Mouse (Mus musculus) kidney, embryonic 14.5 days (tissue): Measurements from ENCODE around the gene Dpp7. TPM values are rescaled to one million over a fixed set of nuclear protein-coding genes. Genes with fewer than 3 reads are reported as not detected.
A peak's percentile ranks its signal among the peaks of the same experiment; 100 is the strongest.

ENCODE experiments used
- ATAC-seq: fragments of 200-750 bp; cut with Nextera tagmentation; 2 replicates; pipeline ENCODE4 v1.8.0; 2017; ENCODE audit warnings: moderate number of reproducible peaks, mild to moderate bottlenecking, moderate TSS enrichment, moderate library complexity; ENCODE audit not compliant: low FRiP score, low TSS enrichment
- H3K27ac ChIP-seq: fragments of 300-500 bp; sonication (generic); 2 replicates; pipeline ENCODE4 v1.5.1; 2014; ENCODE audit warnings: low read depth, mild to moderate bottlenecking, low read length, moderate library complexity, mixed read lengths
- H3K27me3 ChIP-seq: fragments of 300-500 bp; sonication (generic); 2 replicates; pipeline ENCODE4 v1.6.1; 2014; ENCODE audit warnings: mild to moderate bottlenecking, low read length; ENCODE audit not compliant: control insufficient read depth, insufficient read depth
- H3K36me3 ChIP-seq: fragments of 300-500 bp; sonication (generic); 2 replicates; pipeline ENCODE4 v1.6.1; 2014; ENCODE audit warnings: low read length, mixed read lengths; ENCODE audit not compliant: control insufficient read depth, insufficient read depth
- H3K4me1 ChIP-seq: fragments of 300-500 bp; sonication (generic); 2 replicates; pipeline ENCODE4 v1.6.1; 2014; ENCODE audit warnings: low read length, mixed read lengths; ENCODE audit not compliant: control insufficient read depth, insufficient read depth
- H3K4me2 ChIP-seq: fragments of 300-500 bp; sonication (generic); replicated peaks from 2 replicates; pipeline ENCODE4 v1.6.1; 2014; ENCODE audit warnings: low read depth, mild to moderate bottlenecking, low read length
- H3K4me3 ChIP-seq: fragments of 300-500 bp; sonication (generic); 2 replicates; pipeline ENCODE4 v1.5.1; 2014; ENCODE audit warnings: mild to moderate bottlenecking, low read length
- H3K9ac ChIP-seq: fragments of 300-500 bp; sonication (generic); 2 replicates; pipeline ENCODE4 v1.6.1; 2014; ENCODE audit warnings: low read depth, mild to moderate bottlenecking, low read length, moderate library complexity
- H3K9me3 ChIP-seq: fragments of 300-500 bp; sonication (generic); 2 replicates; pipeline ENCODE4 v1.6.1; 2016; ENCODE audit warnings: low read length; ENCODE audit not compliant: control insufficient read depth
- whole genome bisulfite sequencing: fragments of 180-500 bp; shearing (Covaris S2); extraction: QIAGEN DNeasy Blood & Tissue Kit; methylation state at CpG from one replicate; pipeline ENCODE4 v1.1.7; 2014; 5-methylcytosine and 5-hydroxymethylcytosine counted together
- polyA plus RNA-seq: library from polyadenylated mRNA; unstranded; fragments of >200 nt; fragmentation: Nextera tagmentation; extraction: Ambion mirVana; gene quantifications from 2 replicates; pipeline ENCODE4 v1.2.1, GENCODE M21; 2014

Dpp7 gene
- polyA plus RNA-seq, 1 experiment from 2014 or later = 16.2 TPM

DNA sequence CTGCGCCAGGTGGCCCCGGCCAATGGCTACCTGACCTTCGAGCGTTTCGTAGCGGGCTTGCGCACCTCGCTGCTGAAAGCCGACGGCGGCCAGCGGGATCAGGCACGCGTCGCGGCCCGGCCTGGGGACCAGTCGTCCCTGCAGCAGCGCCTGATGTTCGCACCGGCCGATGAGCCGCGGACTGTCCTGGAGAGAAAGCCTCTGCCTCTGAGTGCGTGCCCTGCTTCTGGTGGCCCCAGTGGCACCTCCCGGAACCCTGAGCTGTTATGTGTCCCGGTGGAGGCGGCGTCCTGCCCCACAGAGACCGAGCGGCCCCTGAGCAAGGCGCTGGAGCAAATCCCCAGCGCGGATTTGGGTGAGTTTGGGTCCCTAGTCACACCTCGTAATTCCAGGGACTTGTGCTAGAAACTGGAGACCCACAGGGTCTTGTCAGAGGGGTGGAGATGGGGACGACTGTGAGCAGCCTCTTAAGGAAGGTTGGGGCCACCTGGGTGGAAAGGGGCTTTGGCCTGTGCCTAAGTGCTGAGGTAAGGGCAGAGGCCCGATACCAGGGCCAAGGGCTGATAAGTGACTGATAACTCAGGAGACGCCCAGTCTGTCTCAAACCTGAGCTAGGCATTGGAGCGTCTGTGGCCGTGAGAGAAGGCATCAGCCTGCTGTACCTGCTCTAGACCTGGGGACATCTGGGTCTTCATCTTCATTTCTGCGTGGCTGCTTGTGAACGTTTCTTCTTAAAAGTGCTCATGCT, 16.7 kb upstream of the Dpp7 start:
- H3K27ac ChIP-seq = no peak overlapping the region
- H3K4me2 ChIP-seq = peak overlapping the region; percentile 97
- 1% methylated on average over 42 of the region's 42 CpGs for WGBS
- no peaks in the 10 kb centered on the region for H3K9me3 ChIP-seq
- no peak for ATAC-seq
- H3K36me3 ChIP-seq = peaks cover 25% of the 10 kb centered on the region
- H3K4me1 ChIP-seq = peaks cover 16% of the 10 kb centered on the region
- no peaks in the 10 kb centered on the region for H3K27me3 ChIP-seq
- peak overlapping the region; percentile 55 for H3K4me3 ChIP-seq
- H3K9ac ChIP-seq = peak overlapping the region; percentile 69

DNA sequence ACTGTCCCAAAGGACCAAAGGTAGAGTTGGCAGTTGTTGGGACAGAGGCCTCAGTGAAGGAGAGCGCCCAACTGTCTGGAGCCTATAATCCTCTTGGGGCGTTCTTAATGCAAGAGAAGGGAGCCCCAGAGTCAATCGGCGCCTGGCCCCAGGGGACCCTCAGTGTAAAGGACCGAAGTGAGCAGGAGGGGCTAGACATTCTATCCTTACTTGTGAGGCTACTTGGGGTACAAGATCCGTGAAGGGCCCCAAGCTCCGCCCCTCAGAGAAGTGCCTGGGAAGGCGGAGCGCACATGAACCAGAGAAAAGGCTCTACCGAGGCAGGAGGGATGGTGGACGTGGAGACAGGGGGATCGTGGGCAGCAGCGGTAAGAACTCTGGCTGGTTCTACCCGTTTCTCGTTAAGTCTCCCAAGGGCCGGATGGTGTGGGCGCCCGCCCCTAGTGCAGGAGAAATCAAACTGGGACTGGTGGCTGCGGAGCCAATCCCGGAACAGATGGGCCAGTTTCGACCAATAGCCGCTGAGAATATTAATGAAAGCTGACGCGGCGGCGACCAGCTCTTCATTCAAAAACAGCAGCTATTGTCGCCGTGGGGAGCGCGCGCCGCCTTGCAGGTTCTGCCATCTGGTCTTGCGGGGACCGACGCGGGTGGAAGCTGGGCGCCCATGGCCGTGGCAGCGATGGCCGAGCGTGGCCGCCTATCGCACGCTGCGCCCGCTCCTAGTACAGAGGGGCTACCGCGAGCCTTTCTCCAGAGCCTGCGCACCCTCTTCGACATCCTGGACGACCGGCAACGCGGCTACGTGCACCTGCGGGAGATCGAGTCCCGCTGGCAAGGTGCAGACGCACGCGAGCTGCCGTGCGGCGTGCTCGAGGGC, 15.8 kb upstream of the Dpp7 start, which contains the start of gene Sapcd2:
TSS of gene Sapcd2 (plus strand) at position 558 of the 880 bp plus-strand sequence.
- Histone ChIP-seq H3K36me3 (peaks cover 18% of the 10 kb centered on the region), H3K9me3 (no peaks in the 10 kb centered on the region), H3K27me3 (no peaks in the 10 kb centered on the region), H3K4me2 (peak within 1 kb of the TSS; percentile 97), H3K27ac (peak within 1 kb of the TSS; percentile 85; the same call in 1 of the 2 replicates), H3K9ac (peak within 1 kb of the TSS; percentile 69), H3K4me1 (peaks cover 16% of the 10 kb centered on the region), H3K4me3 (peak within 1 kb of the TSS; percentile 55)
- 1% methylated on average over 65 of the region's 65 CpGs for WGBS
- ATAC-seq = peak; percentile 94

DNA sequence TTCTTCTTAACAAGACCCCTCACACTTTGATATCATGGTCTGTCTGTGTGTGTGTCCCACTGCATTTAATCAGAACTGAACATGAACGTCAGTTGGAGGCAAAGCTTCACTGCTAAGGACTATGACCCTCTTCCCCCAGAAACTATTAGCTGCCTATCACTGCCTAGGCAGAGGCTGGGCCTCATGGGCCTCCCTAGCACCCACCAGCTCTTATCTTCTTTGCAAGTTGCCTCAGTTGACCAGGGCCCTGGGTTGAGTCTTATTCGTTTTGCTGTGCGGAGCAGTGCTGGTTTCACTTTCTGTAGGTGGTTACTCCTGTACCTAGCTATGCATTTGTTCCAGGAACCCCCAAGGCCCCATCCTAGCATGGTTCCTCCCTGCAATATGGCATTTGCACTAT, 13.8 kb upstream of the Dpp7 start:
- no peak overlapping the region for H3K27ac ChIP-seq
- WGBS = 92% methylated on average over 3 of the region's 3 CpGs
- H3K4me1 ChIP-seq = peaks cover 16% of the 10 kb centered on the region
- H3K9me3 ChIP-seq = no peaks in the 10 kb centered on the region
- no peak for ATAC-seq
- 0 out of 2 replicates have a peak, but pooled peaks cover 5% of the 10 kb centered on the region for H3K27me3 ChIP-seq
- H3K4me3 ChIP-seq = no peak overlapping the region
- H3K36me3 ChIP-seq = no peaks in the 10 kb centered on the region
- H3K9ac ChIP-seq = no peak overlapping the region
- H3K4me2 ChIP-seq = no peak overlapping the region

DNA sequence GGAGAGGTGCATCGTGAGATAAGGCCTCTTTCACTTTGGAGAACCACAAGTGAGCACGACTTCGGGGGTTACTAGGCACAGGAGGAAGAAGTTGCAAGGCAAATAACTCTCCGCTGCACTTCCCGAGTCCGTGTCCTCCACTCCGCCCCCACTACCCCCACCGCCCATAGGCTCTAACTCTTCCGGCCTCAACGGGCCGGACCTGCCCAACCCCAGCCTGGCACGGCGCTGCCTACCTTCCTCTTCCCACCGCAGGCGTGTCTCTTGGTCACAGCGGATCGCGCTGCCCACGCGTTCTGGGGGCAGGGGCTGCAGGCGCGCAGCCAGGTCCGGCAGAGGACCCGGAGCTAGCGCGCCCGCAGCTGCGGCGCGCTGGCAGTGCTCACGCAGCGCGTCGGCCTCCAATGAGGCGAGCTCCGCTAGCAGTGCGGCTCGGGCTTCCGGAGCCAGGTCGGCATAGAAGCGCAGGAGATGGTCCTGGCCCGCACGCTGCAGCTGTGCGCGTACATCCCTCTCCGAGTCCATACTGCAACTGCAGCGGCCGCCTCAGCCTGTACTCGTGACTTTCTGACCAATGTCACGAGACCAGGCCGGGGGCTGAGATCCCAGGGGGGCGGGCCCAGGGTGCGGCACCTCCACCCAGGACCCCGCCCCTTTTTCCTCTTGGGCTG, 9.1 kb upstream of the Dpp7 start, which contains the start of gene Uap1l1:
TSS of gene Uap1l1 (minus strand) at position 592 of the 671 bp plus-strand sequence.
- H3K27ac ChIP-seq = no peak within 1 kb of the TSS
- H3K4me1 ChIP-seq = peaks cover 12% of the 10 kb centered on the region
- peak within 1 kb of the TSS; percentile 52 for H3K9ac ChIP-seq
- no peaks in the 10 kb centered on the region for H3K36me3 ChIP-seq
- H3K4me3 ChIP-seq = peak within 1 kb of the TSS; percentile 49
- peaks cover 7% of the 10 kb centered on the region; the same call in 1 of the 2 replicates for H3K27me3 ChIP-seq
- no peaks in the 10 kb centered on the region for H3K9me3 ChIP-seq
- peak; percentile 86 for ATAC-seq
- peak within 1 kb of the TSS; percentile 87 for H3K4me2 ChIP-seq
- under 1% methylated on average over 53 of the region's 54 CpGs for WGBS

DNA sequence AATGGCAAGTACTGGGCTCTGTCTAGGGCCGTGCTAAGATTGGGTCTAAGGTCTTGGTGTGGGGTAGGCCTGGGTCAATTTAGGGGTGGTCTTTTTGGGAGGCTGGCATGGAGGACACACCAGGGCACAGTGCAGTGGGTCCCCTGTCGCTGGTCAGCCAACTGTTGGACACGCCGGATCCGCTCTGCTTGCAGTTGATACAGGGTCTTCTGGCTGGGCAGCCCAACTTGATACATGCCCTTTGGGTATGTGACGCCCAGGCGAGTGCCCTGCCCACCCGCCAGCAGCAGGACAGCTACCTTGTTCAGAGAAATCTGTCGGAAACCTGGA, 8.6 kb upstream of the Dpp7 start:
- Histone ChIP-seq H3K4me3 (peak overlapping the region; percentile 49), H3K4me2 (peak overlapping the region; percentile 87), H3K4me1 (peaks cover 12% of the 10 kb centered on the region), H3K36me3 (no peaks in the 10 kb centered on the region), H3K9me3 (no peaks in the 10 kb centered on the region), H3K27ac (no peak overlapping the region), H3K9ac (peak overlapping the region; percentile 52), H3K27me3 (peaks cover 7% of the 10 kb centered on the region; the same call in 1 of the 2 replicates)
- WGBS = 26% methylated on average over 9 of the region's 9 CpGs
- ATAC-seq = no peak

DNA sequence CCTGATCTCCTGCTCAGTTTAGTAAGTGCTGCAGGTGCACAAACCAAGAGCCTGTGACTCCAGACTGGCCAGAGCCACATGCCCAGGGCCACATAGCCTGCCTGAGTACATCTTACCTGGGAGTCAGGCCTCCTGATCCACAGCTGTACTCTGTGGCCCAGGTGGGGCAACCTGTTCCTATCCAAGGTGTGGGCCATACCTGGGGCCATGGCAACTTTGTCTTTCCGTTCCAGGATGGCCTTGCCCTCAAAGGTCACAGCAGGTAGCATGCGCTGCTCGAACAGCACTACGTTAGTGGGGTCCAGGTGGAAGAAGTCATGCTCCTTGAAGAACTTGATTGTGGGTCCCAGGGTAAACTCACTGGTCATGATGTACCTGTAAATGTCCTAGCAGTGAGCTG, 8.2 kb upstream of the Dpp7 start:
- Histone ChIP-seq H3K4me1 (peaks cover 12% of the 10 kb centered on the region), H3K4me3 (peak overlapping the region; percentile 49; the same call in 1 of the 2 replicates), H3K9ac (no peak overlapping the region), H3K9me3 (no peaks in the 10 kb centered on the region), H3K4me2 (0 out of 2 replicates have a peak overlapping the region, but pooled peaks have one; percentile 87), H3K27me3 (peaks cover 7% of the 10 kb centered on the region; the same call in 1 of the 2 replicates), H3K27ac (no peak overlapping the region), H3K36me3 (no peaks in the 10 kb centered on the region)
- WGBS = 90% methylated on average over 4 of the region's 4 CpGs
- ATAC-seq = no peak

DNA sequence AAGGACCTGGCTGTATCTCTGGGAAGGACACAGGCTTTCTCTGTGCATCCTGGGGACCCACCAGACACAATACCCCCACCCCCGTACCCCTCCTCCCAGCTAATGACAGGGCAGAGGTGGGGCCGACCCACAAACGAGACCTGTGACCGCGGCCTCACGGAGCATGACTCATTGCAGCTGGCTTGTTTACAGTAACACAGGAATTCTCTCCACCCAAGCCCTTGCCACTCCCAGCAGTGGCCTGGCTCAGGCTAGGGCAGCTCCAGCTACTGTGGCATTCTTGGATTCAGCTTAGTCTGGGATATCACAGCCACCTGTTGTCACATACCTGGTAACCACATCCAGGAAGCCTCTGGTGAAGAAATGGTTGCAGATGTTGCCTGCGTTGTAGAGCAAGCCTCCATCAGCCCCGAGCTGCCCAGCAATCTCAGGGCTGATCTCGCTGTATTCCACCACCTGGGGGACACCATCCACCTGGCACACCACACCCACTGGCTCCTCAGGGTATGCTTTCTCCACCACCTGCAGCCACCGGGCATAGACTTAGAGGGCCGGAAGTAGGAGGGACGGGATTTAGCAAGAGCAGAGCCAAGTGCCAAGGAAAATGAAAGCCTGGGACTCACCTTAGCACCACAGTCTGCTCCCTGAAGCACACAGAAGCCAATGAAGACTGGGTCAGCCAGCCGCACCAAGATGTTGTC, 7.5 kb upstream of the Dpp7 start:
- Histone ChIP-seq H3K4me3 (no peak overlapping the region), H3K27ac (no peak overlapping the region), H3K9ac (no peak overlapping the region), H3K36me3 (no peaks in the 10 kb centered on the region), H3K4me2 (no peak overlapping the region), H3K9me3 (no peaks in the 10 kb centered on the region), H3K27me3 (peaks cover 7% of the 10 kb centered on the region; the same call in 1 of the 2 replicates), H3K4me1 (peaks cover 12% of the 10 kb centered on the region)
- ATAC-seq = 0 out of 2 replicates have a peak, but pooled peaks have one; percentile 11
- WGBS = 50% methylated on average over 13 of the region's 13 CpGs

DNA sequence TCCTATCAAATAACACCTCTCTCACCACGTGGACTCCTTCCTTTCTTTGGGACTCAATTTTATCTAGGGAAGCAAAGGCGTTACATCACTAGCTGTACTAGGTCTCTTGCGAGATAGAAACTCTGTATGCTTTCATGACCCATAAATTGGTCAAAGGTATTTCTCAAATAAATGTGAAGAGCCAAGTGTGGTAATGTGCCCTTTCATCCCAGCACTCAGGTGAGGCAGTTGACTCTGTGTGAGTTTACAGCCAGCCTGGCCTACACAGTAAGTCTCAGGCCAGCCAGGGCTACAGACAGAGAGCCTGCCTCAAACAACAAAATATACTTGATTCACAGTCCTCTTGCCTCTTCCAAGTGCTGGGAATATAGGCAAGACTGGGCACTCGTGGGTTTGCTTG, 3.7 kb upstream of the Dpp7 start:
- H3K9ac ChIP-seq = no peak overlapping the region
- no peak overlapping the region for H3K4me2 ChIP-seq
- H3K4me1 ChIP-seq = peaks cover 23% of the 10 kb centered on the region

More for the DNA sequence above, 3.7 kb upstream of the Dpp7 start:
- Histone ChIP-seq H3K4me3 (no peak overlapping the region), H3K27ac (no peak overlapping the region), H3K9me3 (no peaks in the 10 kb centered on the region), H3K36me3 (no peaks in the 10 kb centered on the region), H3K27me3 (peaks cover 2% of the 10 kb centered on the region; the same call in 1 of the 2 replicates)
- no peak for ATAC-seq
- WGBS = 78% methylated on average over 4 of the region's 4 CpGs
